Mouse (Mus musculus) MEL (cell line): ENCODE measurements around the gene Myof. TPM values are rescaled to one million over a fixed set of nuclear protein-coding genes. Genes with fewer than 3 reads are reported as not detected.

Experiments
- DNase-seq: peaks from one replicate; pipeline ENCODE4 v3.0.0; 2011; ENCODE audit warnings: low read depth, low spot score
- H3K27ac ChIP-seq: 2 replicates; pipeline ENCODE4 v1.5.1; 2012; ENCODE audit warnings: low read depth, mild to moderate bottlenecking, control low read depth, low read length, moderate library complexity; ENCODE audit not compliant: control insufficient read depth
- H3K27me3 ChIP-seq, 2 experiments: fragments of 150-350 bp in 1 of 2; sonication (generic) in 1 of 2; 2 replicates each; pipeline ENCODE4 v1.6.1; 2012; ENCODE audit warnings: low read length in 2 of 2, mild to moderate bottlenecking in 2 of 2, improper control_type of control experiment in 1 of 2, moderate library complexity in 1 of 2; ENCODE audit not compliant: insufficient read depth in 2 of 2, control insufficient read depth in 1 of 2
- H3K36me3 ChIP-seq, 2 experiments: 2 replicates each; pipeline ENCODE4 v1.6.1; 2012 to 2014; ENCODE audit warnings: low read length in 2 of 2, improper control_type of control experiment in 1 of 2, inconsistent platforms in 1 of 2, mild to moderate bottlenecking in 1 of 2; ENCODE audit not compliant: insufficient read depth in 2 of 2, control insufficient read depth in 1 of 2
- H3K4me1 ChIP-seq, 2 experiments: fragments of 150-350 bp in 1 of 2; sonication (generic) in 1 of 2; 2 replicates each; pipeline ENCODE4 v1.6.1; 2012; ENCODE audit warnings: low read length in 2 of 2, improper control_type of control experiment in 1 of 2, mild to moderate bottlenecking in 1 of 2; ENCODE audit not compliant: insufficient read depth in 2 of 2, control insufficient read depth in 1 of 2
- H3K4me3 ChIP-seq, 2 experiments: fragments of 150-350 bp in 1 of 2; sonication (generic) in 1 of 2; 2 replicates each; pipeline ENCODE4 v1.5.1; 2012; ENCODE audit warnings: low read depth in 2 of 2, low read length in 2 of 2, mild to moderate bottlenecking in 2 of 2, moderate library complexity in 2 of 2, control low read depth in 1 of 2, improper control_type of control experiment in 1 of 2; ENCODE audit not compliant: control insufficient read depth in 1 of 2, insufficient read depth in 1 of 2
- H3K79me2 ChIP-seq: 2 replicates; pipeline ENCODE4 v1.6.1; 2012; ENCODE audit warnings: mild to moderate bottlenecking, low read length, moderate library complexity; ENCODE audit not compliant: control insufficient read depth, poor library complexity, insufficient read depth
- H3K9ac ChIP-seq: 2 replicates; pipeline ENCODE4 v1.6.1; 2012; ENCODE audit warnings: low read depth, mild to moderate bottlenecking, control low read depth, low read length, moderate library complexity; ENCODE audit not compliant: control insufficient read depth, poor library complexity, severe bottlenecking
- H3K9me3 ChIP-seq: fragments of 150-350 bp; sonication (generic); replicated peaks from 2 replicates; pipeline ENCODE4 v1.6.1; 2012; ENCODE audit warnings: mild to moderate bottlenecking, low read length, improper control_type of control experiment, moderate library complexity; ENCODE audit not compliant: insufficient read depth
- CHD1 ChIP-seq: IDR thresholded peaks from 2 replicates; pipeline ENCODE4 v1.6.1; 2012; ENCODE audit warnings: low read depth, mild to moderate bottlenecking, inconsistent platforms, low read length, improper control_type of control experiment
- CHD2 ChIP-seq: IDR thresholded peaks from 2 replicates; pipeline ENCODE4 v1.6.1; 2011; ENCODE audit warnings: low read length, improper control_type of control experiment
- ETS1 ChIP-seq: IDR thresholded peaks from 2 replicates; pipeline ENCODE4 v1.6.1; 2012; ENCODE audit warnings: low read depth, mild to moderate bottlenecking, inconsistent platforms, low read length, improper control_type of control experiment, moderate library complexity
- GABPA ChIP-seq: IDR thresholded peaks from 2 replicates; pipeline ENCODE4 v1.6.1; 2012; ENCODE audit warnings: low read depth, mild to moderate bottlenecking, inconsistent platforms, low read length, improper control_type of control experiment, moderate library complexity
- GATA1 ChIP-seq: IDR thresholded peaks from 2 replicates; pipeline ENCODE4 v1.6.1; 2011; ENCODE audit warnings: low read depth, low read length, improper control_type of control experiment
- HCFC1 ChIP-seq: IDR thresholded peaks from 2 replicates; pipeline ENCODE4 v1.6.1; 2012; ENCODE audit warnings: low read depth, mild to moderate bottlenecking, inconsistent platforms, low read length, improper control_type of control experiment, moderate library complexity
- JUND ChIP-seq: IDR thresholded peaks from 2 replicates; pipeline ENCODE4 v1.6.1; 2011; ENCODE audit warnings: low read depth, mild to moderate bottlenecking, improper control_type of control experiment, low read length
- MAX ChIP-seq: IDR thresholded peaks from 2 replicates; pipeline ENCODE4 v1.6.1; 2011; ENCODE audit warnings: low read length, improper control_type of control experiment
- MAZ ChIP-seq: IDR thresholded peaks from 2 replicates; pipeline ENCODE4 v1.6.1; 2012; ENCODE audit warnings: low read depth, mild to moderate bottlenecking, inconsistent platforms, low read length, improper control_type of control experiment
- MEF2A ChIP-seq: IDR thresholded peaks from 2 replicates; pipeline ENCODE4 v1.6.1; 2014; ENCODE audit warnings: low read depth, mild to moderate bottlenecking, inconsistent platforms, low read length, improper control_type of control experiment; ENCODE audit not compliant: poor library complexity, insufficient replicate concordance, severe bottlenecking; ENCODE audit errors: extremely low read depth
- MXI1 ChIP-seq: IDR thresholded peaks from 2 replicates; pipeline ENCODE4 v1.6.1; 2011; ENCODE audit warnings: mild to moderate bottlenecking, low read depth, low read length, improper control_type of control experiment
- MYB ChIP-seq: IDR thresholded peaks from 2 replicates; pipeline ENCODE4 v1.6.1; 2011; ENCODE audit warnings: mild to moderate bottlenecking, low read depth, low read length, improper control_type of control experiment
- NELFE ChIP-seq: IDR thresholded peaks from 2 replicates; pipeline ENCODE4 v1.6.1; 2011; ENCODE audit warnings: low read depth, low read length, improper control_type of control experiment
- NRF1 ChIP-seq: IDR thresholded peaks from 2 replicates; pipeline ENCODE4 v1.6.1; 2014; ENCODE audit warnings: low read depth, mild to moderate bottlenecking, inconsistent platforms, low read length, improper control_type of control experiment, moderate library complexity; ENCODE audit not compliant: poor library complexity, insufficient read depth, severe bottlenecking
- POLR2AphosphoS2 ChIP-seq: IDR thresholded peaks from 2 replicates; pipeline ENCODE4 v1.6.1; 2011; ENCODE audit warnings: low read length, improper control_type of control experiment
- POLR2AphosphoS5 ChIP-seq: IDR thresholded peaks from 2 replicates; pipeline ENCODE4 v1.6.1; 2012; ENCODE audit warnings: low read depth, borderline replicate concordance, mild to moderate bottlenecking, inconsistent platforms, low read length, moderate library complexity, mixed read lengths
- RCOR1 ChIP-seq: IDR thresholded peaks from 2 replicates; pipeline ENCODE4 v1.6.1; 2012; ENCODE audit warnings: low read depth, mild to moderate bottlenecking, inconsistent platforms, low read length, improper control_type of control experiment
- SIN3A ChIP-seq: IDR thresholded peaks from 2 replicates; pipeline ENCODE4 v1.6.1; 2012; ENCODE audit warnings: low read length, improper control_type of control experiment, inconsistent platforms
- SMC3 ChIP-seq: IDR thresholded peaks from 2 replicates; pipeline ENCODE4 v1.6.1; 2011; ENCODE audit warnings: low read depth, low read length, improper control_type of control experiment
- UBTF ChIP-seq: IDR thresholded peaks from 2 replicates; pipeline ENCODE4 v1.6.1; 2012; ENCODE audit warnings: low read depth, mild to moderate bottlenecking, inconsistent platforms, low read length, improper control_type of control experiment, moderate library complexity, borderline replicate concordance; ENCODE audit not compliant: insufficient read depth
- USF2 ChIP-seq, 2 experiments: IDR thresholded peaks; 2 replicates each; pipeline ENCODE4 v1.6.1; 2011 to 2012; ENCODE audit warnings: improper control_type of control experiment in 2 of 2, low read length in 2 of 2, borderline replicate concordance in 1 of 2, inconsistent platforms in 1 of 2, low read depth in 1 of 2, mild to moderate bottlenecking in 1 of 2; ENCODE audit not compliant: insufficient read depth in 1 of 2
- ZMIZ1 ChIP-seq: IDR thresholded peaks from 2 replicates; pipeline ENCODE4 v1.6.1; 2012; ENCODE audit warnings: low read depth, mild to moderate bottlenecking, inconsistent platforms, low read length, improper control_type of control experiment, moderate library complexity
- ZNF384 ChIP-seq: IDR thresholded peaks from 2 replicates; pipeline ENCODE4 v1.6.1; 2012; ENCODE audit warnings: low read depth, mild to moderate bottlenecking, inconsistent platforms, low read length, improper control_type of control experiment
- polyA plus RNA-seq, 2 experiments: library from polyadenylated mRNA; stranded (reverse) in 1 of 2; unstranded in 1 of 2; fragments of >175 nt in 1 of 2; fragments of >200 nt in 1 of 2; gene quantifications; 2 replicates each; pipeline versions ENCODE4 v1.2.1 to v1.2.4; 2012; ENCODE audit warnings: low replicate concordance in 2 of 2, low read depth in 1 of 2; ENCODE audit not compliant: insufficient read length in 2 of 2, insufficient read depth in 1 of 2, missing spikeins in 1 of 2
- total RNA-seq: library from RNA; depleted of rRNA; stranded (reverse); fragments of 300-350 nt; gene quantifications from 2 replicates; pipeline ENCODE4 v1.2.3, GENCODE M21; 2012

Gene Myof
- total and polyA plus RNA-seq, 3 experiments = 0.04 TPM; not detected in 2

DNA sequence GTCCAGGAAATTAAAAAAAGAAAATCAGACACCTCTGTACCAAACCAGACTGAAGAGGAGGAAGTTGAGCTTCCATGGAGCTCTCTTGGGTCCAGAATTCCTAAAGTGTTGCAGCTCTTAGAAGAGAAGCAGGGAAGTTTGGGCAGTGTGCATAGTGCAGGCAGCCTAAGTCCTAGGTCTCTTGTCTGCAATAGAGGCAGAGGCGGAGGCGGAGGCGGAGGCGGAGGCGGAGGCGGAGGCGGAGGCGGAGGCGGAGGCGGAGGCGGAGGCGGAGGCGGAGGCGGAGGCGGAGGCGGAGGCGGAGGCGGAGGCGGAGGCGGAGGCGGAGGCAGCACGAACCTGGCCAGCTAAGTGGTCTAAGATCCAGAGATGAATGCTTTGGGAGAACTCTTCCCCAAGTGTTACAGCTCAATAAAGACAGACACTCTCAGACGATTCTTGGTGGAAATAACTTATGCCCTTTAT, 12.7 kb downstream of the Myof start:
- Histone ChIP-seq H3K4me3 (0 out of 4 replicates have a peak overlapping the region, but pooled peaks of 1 of the 2 experiments have one; percentile 19), H3K27me3 (no peaks in the 10 kb centered on the region; a peak in 1 of 4 replicates), H3K79me2 (no peaks in the 10 kb centered on the region), H3K27ac (no peak overlapping the region), H3K9ac (no peak overlapping the region), H3K4me1 (no peaks in the 10 kb centered on the region; a peak in 1 of 4 replicates), H3K36me3 (no peaks in the 10 kb centered on the region), H3K9me3 (no peaks in the 10 kb centered on the region)
- DNase-seq = peak; percentile 52
- no peak for TF ChIP-seq RCOR1
- TF ChIP-seq ZNF384 = peak; percentile 56; the same call in 1 of the 2 replicates

DNA sequence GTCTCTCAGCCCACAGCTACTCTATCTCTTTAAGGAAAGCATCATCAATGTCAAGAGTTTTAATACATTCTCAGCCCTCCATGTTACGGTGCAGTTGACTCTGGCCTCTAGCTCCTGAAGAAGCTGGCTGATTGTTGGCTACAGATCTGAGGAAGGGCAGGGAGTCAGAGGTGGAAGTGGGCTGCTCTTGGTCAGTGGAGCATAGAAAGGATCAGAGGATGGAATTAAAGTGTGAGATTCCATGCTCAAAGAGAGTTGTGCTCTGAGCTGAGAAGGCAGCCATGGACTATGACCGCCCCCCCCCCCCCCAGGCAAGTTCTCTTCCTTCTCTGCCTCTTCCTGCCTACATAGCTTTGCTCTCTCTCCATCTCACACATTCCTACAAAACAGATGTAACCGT, 13.5 kb downstream of the Myof start:
- TF ChIP-seq ZNF384 (no peak), MEF2A (no peak), GABPA (no peak), CHD1 (no peak), NELFE (no peak), ETS1 (no peak), RCOR1 (no peak), MAZ (no peak), POLR2AphosphoS2 (no peak), CHD2 (no peak), SMC3 (no peak)
- TF ChIP-seq, all 39 proteins: peak for 0
- no peaks in the 10 kb centered on the region; a peak in 1 of 4 replicates for H3K4me1 ChIP-seq
- no peaks in the 10 kb centered on the region for H3K9me3 ChIP-seq
- no peak overlapping the region for H3K4me3 ChIP-seq
- no peaks in the 10 kb centered on the region; a peak in 1 of 4 replicates for H3K27me3 ChIP-seq
- H3K79me2 ChIP-seq = no peaks in the 10 kb centered on the region
- no peaks in the 10 kb centered on the region for H3K36me3 ChIP-seq
- DNase-seq = no peak
- H3K9ac ChIP-seq = no peak overlapping the region
- no peak overlapping the region for H3K27ac ChIP-seq

DNA sequence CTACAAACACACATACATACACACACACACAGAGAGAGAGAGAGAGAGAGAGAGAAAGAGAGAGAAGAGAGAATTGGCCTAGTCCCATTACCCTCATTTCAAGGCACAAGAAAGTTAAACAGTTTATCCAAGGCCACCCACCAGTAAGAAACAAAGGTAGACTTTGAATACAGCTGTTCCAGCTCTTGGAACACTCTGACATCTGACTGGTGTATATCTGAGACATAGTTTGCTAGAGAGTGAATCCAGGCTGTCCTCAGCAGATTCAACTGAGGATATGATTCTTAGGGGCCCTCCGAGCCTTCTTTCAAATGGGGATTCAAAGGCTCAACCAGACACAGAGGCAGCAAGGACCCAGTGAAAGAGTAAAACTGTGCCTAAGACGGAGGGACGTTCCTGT, 14.1 kb downstream of the Myof start:
- no peaks in the 10 kb centered on the region; a peak in 1 of 4 replicates for H3K4me1 ChIP-seq
- no peak overlapping the region for H3K4me3 ChIP-seq
- H3K79me2 ChIP-seq = no peaks in the 10 kb centered on the region
- H3K9ac ChIP-seq = no peak overlapping the region
- H3K36me3 ChIP-seq = no peaks in the 10 kb centered on the region
- no peak for DNase-seq
- no peaks in the 10 kb centered on the region for H3K9me3 ChIP-seq
- H3K27me3 ChIP-seq = no peaks in the 10 kb centered on the region; a peak in 1 of 4 replicates
- no peak for TF ChIP-seq ZNF384
- TF ChIP-seq UBTF = no peak
- TF ChIP-seq CHD2 = no peak
- no peak for TF ChIP-seq JUND
- no peak for TF ChIP-seq NRF1
- TF ChIP-seq RCOR1 = no peak
- no peak for TF ChIP-seq POLR2AphosphoS5
- no peak for TF ChIP-seq SIN3A
- TF ChIP-seq ZMIZ1 = no peak
- TF ChIP-seq USF2 (IDR thresholded peaks at IDR 0.05; ENCODE audit: borderline replicate concordance in 1 of 2, insufficient read depth in 1 of 2, low read depth in 1 of 2, low read length in 2 of 2) = no peak
- no peak for TF ChIP-seq HCFC1
- TF ChIP-seq MAX = no peak
- no peak for TF ChIP-seq CHD1
- TF ChIP-seq MEF2A = no peak
- TF ChIP-seq MXI1 = no peak
- TF ChIP-seq GATA1 = no peak
- TF ChIP-seq MYB = no peak
- no peak overlapping the region for H3K27ac ChIP-seq
